Mouse (Mus musculus) liver, embryonic 13.5 days (tissue): Measurements from ENCODE around the gene Hmgb1. TPM values are rescaled to one million over a fixed set of nuclear protein-coding genes. Genes with fewer than 3 reads are reported as not detected.
A peak's percentile ranks its signal among the peaks of the same experiment; 100 is the strongest.

ENCODE experiments used
- ATAC-seq: fragments of 200-750 bp; cut with Nextera tagmentation; 2 replicates; pipeline ENCODE4 v1.8.0; 2017; ENCODE audit warnings: low read depth, mild to moderate bottlenecking, moderate number of reproducible peaks, moderate library complexity
- DNase-seq: peaks from one replicate; pipeline ENCODE4 v3.0.0; 2022
- H3K27ac ChIP-seq: fragments of 300-500 bp; sonication (generic); 2 replicates; pipeline ENCODE4 v1.5.1; 2015; ENCODE audit warnings: moderate library complexity, mild to moderate bottlenecking, inconsistent platforms
- H3K27me3 ChIP-seq: fragments of 300-500 bp; sonication (generic); 2 replicates; pipeline ENCODE4 v1.6.1; 2015; ENCODE audit warnings: mild to moderate bottlenecking, inconsistent platforms
- H3K36me3 ChIP-seq: fragments of 300-500 bp; sonication (generic); 2 replicates; pipeline ENCODE4 v1.6.1; 2015; ENCODE audit warnings: mild to moderate bottlenecking, inconsistent platforms
- H3K4me1 ChIP-seq: fragments of 300-500 bp; sonication (generic); replicated peaks from 2 replicates; pipeline ENCODE4 v1.6.1; 2015; ENCODE audit warnings: inconsistent platforms
- H3K4me2 ChIP-seq: fragments of 300-500 bp; sonication (generic); 2 replicates; pipeline ENCODE4 v1.6.1; 2015; ENCODE audit warnings: inconsistent platforms, mild to moderate bottlenecking, moderate library complexity
- H3K4me3 ChIP-seq: fragments of 300-500 bp; sonication (generic); replicated peaks from 2 replicates; pipeline ENCODE4 v1.5.1; 2015; ENCODE audit warnings: mild to moderate bottlenecking, inconsistent platforms
- H3K9ac ChIP-seq: fragments of 300-500 bp; sonication (generic); 2 replicates; pipeline ENCODE4 v1.6.1; 2015; ENCODE audit warnings: mild to moderate bottlenecking, inconsistent platforms
- H3K9me3 ChIP-seq: fragments of 300-500 bp; sonication (generic); replicated peaks from 2 replicates; pipeline ENCODE4 v1.6.1; 2016; ENCODE audit warnings: inconsistent platforms
- WGBS: fragments of 180-500 bp; shearing (Covaris S2); methylation state at CpG from one replicate; pipeline ENCODE4 v1.1.7; 2015; ENCODE audit not compliant: insufficient replicate concordance; 5-methylcytosine and 5-hydroxymethylcytosine counted together
- polyA plus RNA-seq: library from polyadenylated mRNA; unstranded; fragments of >200 nt; fragmentation: Nextera tagmentation; extraction: Ambion mirVana; gene quantifications from 2 replicates; pipeline ENCODE4 v1.2.1, GENCODE M21; 2015

The Hmgb1 gene
- polyA plus RNA-seq, 1 experiment from 2014 or later: 678 TPM

DNA sequence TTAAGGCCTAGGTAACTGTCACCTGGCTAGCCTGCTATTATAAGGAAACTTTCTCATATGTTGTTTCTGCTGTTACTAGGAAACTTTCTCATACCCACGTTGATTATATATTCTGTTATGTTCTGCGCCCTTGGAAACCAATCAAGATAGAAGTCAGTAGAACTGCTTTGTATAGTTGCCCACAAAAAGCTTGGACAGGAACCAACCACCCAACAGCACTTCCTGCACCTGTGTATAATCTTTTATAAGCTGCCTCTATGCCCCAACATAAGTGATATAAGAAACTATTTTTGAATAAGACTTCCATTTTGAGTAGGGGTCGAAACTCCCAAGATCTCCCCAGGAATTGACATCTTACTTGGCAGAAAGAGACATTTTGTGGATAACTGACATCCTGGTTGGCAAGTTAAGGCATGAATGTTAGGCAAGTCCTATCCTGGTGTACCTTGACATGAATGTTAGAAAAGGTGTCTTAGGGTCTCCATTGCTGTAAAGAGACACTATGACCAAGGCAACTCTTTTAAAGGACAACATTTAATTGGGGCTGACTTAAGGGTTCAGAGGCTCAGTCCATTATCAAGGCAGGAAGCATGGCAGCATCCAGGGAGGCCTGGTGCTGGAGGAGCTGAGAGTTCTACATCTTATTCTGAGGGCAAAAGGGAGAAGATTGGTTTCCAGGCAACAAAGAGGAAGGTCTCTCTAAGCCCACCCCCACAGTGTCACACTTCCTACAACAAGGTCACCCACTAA, 166.4 kb downstream of the Hmgb1 start:
- DNase-seq: no peak
- Histone ChIP-seq H3K27me3 (peaks cover 19% of the 10 kb centered on the region), H3K4me2 (no peak overlapping the region), H3K36me3 (no peaks in the 10 kb centered on the region), H3K9me3 (no peaks in the 10 kb centered on the region), H3K4me3 (no peak overlapping the region), H3K9ac (no peak overlapping the region), H3K27ac (no peak overlapping the region), H3K4me1 (peaks cover 31% of the 10 kb centered on the region)
- 57% methylated on average over 3 of the region's 3 CpGs for WGBS
- no peak for ATAC-seq

DNA sequence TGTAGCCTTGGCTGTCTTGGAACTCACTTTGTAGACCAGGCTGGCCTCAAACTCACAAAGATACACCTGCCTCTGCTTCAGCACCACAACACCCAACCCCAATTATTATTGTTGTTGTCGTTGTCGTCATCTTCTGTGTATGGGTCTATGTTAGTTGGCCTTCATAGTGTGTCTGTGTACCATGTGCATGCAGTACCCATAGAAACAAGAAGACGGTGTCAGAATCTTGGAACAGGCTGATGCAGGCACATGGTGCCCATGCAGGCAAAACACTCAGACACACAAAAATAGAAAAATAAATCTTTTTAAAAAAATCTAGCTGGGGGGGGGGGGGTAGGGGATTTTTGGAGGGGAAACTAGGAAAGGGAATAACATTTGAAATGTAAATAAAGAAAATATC, 167.1 kb downstream of the Hmgb1 start:
- H3K4me2 ChIP-seq: no peak overlapping the region
- no peak for ATAC-seq
- no peak overlapping the region for H3K27ac ChIP-seq
- H3K9ac ChIP-seq: no peak overlapping the region
- no peaks in the 10 kb centered on the region for H3K36me3 ChIP-seq
- H3K27me3 ChIP-seq: peaks cover 19% of the 10 kb centered on the region
- 83% methylated on average over 3 of the region's 3 CpGs for WGBS
- DNase-seq: no peak
- H3K4me1 ChIP-seq: peaks cover 31% of the 10 kb centered on the region
- H3K4me3 ChIP-seq: no peak overlapping the region
- no peaks in the 10 kb centered on the region; the same call in 1 of the 2 replicates for H3K9me3 ChIP-seq

DNA sequence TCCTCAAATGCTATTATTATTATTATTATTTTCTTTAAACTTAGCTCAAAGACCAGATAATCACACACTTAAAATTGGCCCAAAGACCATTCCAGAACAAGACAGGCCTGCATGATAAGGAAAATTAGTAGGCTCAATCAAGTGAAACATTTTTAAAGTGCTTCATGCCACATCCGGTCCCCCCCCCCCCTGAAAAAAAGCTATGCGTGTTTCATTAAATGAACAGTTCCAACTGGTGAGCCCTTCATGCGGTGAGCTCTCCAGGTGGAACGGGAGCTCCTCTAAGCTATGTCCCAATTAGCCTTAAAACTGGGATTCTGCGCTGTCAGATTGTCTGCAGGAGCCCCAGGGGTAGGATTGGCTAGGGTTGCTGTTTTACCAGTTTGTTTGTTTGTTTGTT, 168.0 kb downstream of the Hmgb1 start:
- Histone ChIP-seq H3K4me3 (no peak overlapping the region), H3K9ac (0 out of 2 replicates have a peak overlapping the region, but pooled peaks have one; percentile 73), H3K4me2 (peak overlapping the region; percentile 84)

DNA sequence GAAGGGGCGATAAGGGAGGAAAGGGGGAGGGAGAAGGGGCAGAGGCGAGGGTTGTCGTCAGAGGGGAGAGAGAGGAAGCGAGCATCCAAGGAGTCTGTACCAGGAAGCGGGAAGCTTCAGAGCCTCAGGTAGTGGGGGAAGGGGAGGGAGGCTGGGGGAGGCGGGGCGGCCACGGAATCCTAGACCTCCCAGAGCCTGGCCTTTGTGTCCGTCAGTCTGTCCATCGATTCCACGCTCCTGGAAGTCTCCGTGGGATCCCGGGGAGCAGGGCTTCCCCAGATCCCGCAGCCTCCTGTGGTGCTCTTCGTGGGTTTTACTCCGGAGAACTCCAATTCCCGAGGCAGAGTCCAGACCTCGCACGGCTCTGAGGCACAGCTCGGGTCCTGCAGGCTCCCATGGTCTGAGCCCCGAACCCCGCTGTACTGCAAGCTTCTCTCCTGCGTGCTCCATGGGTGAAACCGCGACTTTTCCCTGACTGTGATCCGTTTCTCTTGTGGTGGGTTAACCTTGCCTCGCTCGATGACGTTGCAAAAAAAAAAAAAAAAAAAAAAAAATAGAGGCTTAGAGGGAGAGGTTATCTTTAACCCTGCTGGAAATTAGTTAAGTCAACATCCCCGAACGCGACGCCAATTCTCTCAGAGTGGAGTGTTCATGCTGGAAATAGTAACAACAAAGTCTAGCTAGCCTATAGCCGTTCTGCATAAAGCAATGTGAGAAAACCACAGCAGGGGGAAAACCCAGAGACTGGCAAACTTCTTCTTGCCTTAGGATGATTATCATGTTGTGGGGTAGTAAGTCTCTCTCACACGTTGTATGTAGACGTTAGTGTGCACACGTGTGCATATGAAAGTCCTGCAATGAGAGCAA, 168.7 kb downstream of the Hmgb1 start:
- DNase-seq (peak; percentile 19), ATAC-seq (peak; percentile 69)
- Histone ChIP-seq H3K9me3 (no peaks in the 10 kb centered on the region; the same call in 1 of the 2 replicates), H3K27ac (peak overlapping the region; percentile 55), H3K27me3 (peaks cover 15% of the 10 kb centered on the region), H3K4me3 (peak overlapping the region; percentile 59), H3K36me3 (no peaks in the 10 kb centered on the region), H3K4me1 (peaks cover 23% of the 10 kb centered on the region), H3K9ac (peak overlapping the region; percentile 73), H3K4me2 (peak overlapping the region; percentile 84)
- WGBS: 2% methylated on average over 37 of the region's 37 CpGs

More for the DNA sequence above, 168.0 kb downstream of the Hmgb1 start:
- peaks cover 30% of the 10 kb centered on the region for H3K4me1 ChIP-seq
- H3K27ac ChIP-seq: no peak overlapping the region
- H3K27me3 ChIP-seq: peaks cover 19% of the 10 kb centered on the region
- 69% methylated on average over 5 of the region's 5 CpGs for WGBS
- ATAC-seq (no peak), DNase-seq (no peak)
- H3K36me3 ChIP-seq: no peaks in the 10 kb centered on the region
- H3K9me3 ChIP-seq: no peaks in the 10 kb centered on the region; the same call in 1 of the 2 replicates

DNA sequence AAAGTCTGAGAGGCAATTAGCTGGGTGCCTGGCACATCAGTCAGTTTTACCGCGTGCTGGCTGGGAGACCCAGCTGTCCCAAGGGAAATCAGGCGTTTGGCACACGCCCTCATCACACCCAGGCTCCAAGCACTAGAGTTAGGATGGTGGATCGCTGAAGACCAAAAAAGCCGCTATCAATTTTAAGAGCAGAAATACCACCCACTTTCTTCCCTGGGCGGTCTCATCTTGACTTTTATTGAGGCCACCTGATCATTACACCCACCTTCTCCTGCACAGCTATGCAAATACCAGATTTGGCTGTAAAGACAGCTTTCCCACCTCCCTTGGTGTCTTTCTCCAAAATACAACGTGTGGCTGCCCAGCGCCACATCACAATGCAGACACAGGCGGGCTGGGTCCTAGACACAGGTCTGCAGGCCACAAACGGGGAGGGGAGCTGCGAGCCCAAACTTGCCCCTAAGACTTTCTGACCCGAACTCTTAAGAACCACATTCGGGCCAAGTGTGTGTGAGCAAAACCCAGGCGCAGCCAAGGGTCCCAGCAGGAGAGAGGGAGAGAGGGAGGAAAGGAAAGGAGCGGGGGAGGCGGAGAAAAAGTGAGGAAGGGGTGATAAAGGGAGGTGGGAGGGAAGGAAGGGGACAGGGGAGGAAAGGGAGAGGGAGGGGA, 169.6 kb downstream of the Hmgb1 start:
- H3K9ac ChIP-seq: peak overlapping the region; percentile 73; the same call in 1 of the 2 replicates
- WGBS: 44% methylated on average over 17 of the region's 17 CpGs
- H3K27me3 ChIP-seq: peaks cover 8% of the 10 kb centered on the region
- H3K4me2 ChIP-seq: peak overlapping the region; percentile 84
- H3K27ac ChIP-seq: no peak overlapping the region
- H3K9me3 ChIP-seq: no peaks in the 10 kb centered on the region; the same call in 1 of the 2 replicates
- peak overlapping the region; percentile 59 for H3K4me3 ChIP-seq
- DNase-seq: no peak
- no peaks in the 10 kb centered on the region for H3K36me3 ChIP-seq
- peaks cover 20% of the 10 kb centered on the region for H3K4me1 ChIP-seq
- no peak for ATAC-seq

DNA sequence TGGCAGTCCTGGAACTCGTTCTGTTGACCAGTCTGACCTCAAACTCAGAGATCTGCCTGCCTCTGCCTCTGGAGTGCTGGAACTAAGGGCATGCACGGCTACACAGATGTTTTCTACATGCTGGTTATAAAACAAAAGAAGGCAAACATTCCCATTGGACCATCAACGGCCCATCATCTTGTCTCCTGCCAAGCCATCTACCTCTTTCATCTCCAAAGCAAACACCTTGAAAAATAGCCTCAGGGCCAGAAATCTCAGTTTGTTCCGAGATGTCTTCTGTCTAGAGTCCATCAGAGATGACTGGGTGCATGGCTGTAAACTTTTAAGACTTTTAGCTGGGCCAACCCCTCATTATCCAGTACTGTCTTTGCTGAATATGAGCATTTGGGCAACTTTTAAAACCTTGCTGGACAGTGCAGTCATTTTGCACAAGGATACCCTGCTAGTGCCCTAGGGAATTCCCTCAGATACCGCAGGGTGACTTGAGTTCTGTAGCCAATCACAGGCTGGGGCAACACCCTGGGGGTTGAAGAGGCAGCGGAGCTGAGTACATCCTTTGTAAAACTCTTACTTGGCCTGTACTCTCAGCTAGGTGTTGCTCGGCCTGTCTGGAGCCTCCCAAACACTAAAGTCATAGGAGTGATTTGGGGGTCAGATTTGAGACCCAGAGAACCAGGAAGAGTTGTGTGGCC, 170.3 kb downstream of the Hmgb1 start:
- no peak overlapping the region for H3K9ac ChIP-seq
- H3K4me3 ChIP-seq: no peak overlapping the region
- no peaks in the 10 kb centered on the region; the same call in 1 of the 2 replicates for H3K9me3 ChIP-seq
- H3K4me1 ChIP-seq: peaks cover 20% of the 10 kb centered on the region
- H3K27me3 ChIP-seq: peaks cover 8% of the 10 kb centered on the region
- no peak overlapping the region for H3K27ac ChIP-seq
- H3K4me2 ChIP-seq: no peak overlapping the region
- no peaks in the 10 kb centered on the region for H3K36me3 ChIP-seq
- WGBS: 67% methylated on average over 7 of the region's 7 CpGs
- ATAC-seq: no peak
- no peak for DNase-seq

DNA sequence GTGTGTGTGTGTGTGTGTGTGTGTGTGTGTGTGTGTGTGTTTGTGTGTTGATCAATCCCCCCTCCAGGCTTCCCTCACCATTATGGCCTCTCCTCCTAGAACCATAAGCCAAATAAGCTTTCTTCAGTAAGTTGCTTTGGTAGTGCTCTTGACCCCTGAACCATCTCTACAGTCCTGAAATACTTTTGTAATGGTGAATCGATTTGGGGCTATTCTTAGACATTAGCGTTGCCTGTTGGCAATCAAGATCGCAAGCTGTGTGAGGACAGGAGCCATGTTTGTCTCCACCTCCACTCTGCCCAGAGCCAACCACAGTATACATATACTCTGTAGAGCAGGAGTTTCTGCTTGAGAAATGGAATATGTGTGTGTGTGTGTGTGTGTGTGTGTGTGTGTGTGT, 175.2 kb downstream of the Hmgb1 start:
- no peak for DNase-seq
- H3K9me3 ChIP-seq: no peaks in the 10 kb centered on the region; the same call in 1 of the 2 replicates
- no peak overlapping the region for H3K9ac ChIP-seq
- H3K27ac ChIP-seq: no peak overlapping the region
- no peak for ATAC-seq
- H3K27me3 ChIP-seq: no peaks in the 10 kb centered on the region
- no peaks in the 10 kb centered on the region for H3K36me3 ChIP-seq
- 70% methylated on average over 3 of the region's 3 CpGs for WGBS
- H3K4me2 ChIP-seq: no peak overlapping the region
- H3K4me3 ChIP-seq: no peak overlapping the region
- H3K4me1 ChIP-seq: peaks cover 25% of the 10 kb centered on the region

DNA sequence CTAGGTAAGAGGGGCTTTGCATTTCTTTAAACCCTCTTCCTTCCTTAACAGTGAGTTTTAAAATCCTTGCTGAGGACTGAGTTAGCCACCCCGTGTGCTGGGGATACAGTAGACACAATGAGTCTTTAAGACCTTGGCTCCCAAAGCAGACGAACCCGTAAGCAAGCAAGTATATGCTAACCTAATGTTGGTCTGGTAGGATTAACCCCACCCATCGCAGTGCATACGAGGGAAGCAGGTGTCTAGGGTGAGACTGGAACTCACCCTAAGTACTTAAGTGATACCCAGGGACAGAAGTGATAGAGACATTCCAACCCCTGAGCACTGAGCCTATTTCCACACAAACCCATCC, 177.0 kb downstream of the Hmgb1 start:
- Histone ChIP-seq H3K4me3 (no peak overlapping the region), H3K4me2 (peak overlapping the region; percentile 57), H3K27me3 (no peaks in the 10 kb centered on the region), H3K4me1 (peaks cover 31% of the 10 kb centered on the region), H3K36me3 (no peaks in the 10 kb centered on the region), H3K27ac (no peak overlapping the region; the same call in 1 of the 2 replicates), H3K9me3 (no peaks in the 10 kb centered on the region; the same call in 1 of the 2 replicates), H3K9ac (no peak overlapping the region; the same call in 1 of the 2 replicates)
- 53% methylated on average over 5 of the region's 5 CpGs for WGBS
- ATAC-seq (no peak), DNase-seq (no peak)

DNA sequence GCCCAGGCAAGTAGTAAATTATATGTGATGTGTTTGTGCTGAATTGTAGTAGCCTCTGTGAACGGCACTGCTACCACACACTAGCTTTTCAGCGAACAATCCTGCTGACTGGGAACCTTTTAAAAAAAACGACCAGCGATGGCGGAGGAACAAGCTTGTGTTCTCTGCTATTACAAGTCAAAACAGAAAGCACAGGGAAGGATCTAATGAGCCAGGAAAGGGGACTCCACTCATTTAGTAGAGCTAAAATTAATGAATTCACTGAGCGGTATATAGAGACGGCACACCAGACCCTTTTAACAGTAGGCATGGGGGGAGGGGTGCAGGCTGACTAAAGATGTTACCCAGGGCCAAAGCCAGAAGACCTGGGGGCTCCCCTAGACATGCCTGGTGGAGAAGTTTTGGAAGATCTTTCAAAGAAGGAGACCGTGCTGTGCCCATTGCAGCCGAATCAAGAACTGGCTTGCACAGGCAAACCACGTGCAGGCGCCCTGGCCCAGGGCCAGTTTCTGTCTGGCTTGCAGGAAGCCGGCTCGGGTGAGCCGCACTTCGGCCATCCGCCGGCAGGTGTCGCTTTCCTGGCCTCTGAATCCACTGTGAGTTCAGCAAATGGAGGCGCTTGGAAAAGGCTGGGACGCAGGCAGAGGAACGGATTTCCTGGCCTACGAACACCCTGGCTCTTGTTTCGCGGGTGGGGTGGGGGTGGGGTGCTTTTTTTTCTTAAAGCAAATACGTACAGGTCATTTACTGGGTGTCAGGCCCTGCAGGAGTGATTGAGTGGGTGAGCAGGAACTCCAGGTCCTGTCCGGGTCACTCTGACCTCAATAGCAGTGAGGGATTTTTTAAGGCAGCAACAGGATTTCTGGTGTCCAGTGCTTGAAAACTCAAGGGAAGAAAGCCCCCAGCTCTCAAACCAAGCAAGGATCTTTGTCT, 177.7 kb downstream of the Hmgb1 start:
- peak overlapping the region; percentile 4; the same call in 1 of the 2 replicates for H3K4me3 ChIP-seq

More for the DNA sequence above, 177.7 kb downstream of the Hmgb1 start:
- Histone ChIP-seq H3K36me3 (no peaks in the 10 kb centered on the region), H3K27me3 (no peaks in the 10 kb centered on the region), H3K9me3 (no peaks in the 10 kb centered on the region), H3K4me1 (peaks cover 31% of the 10 kb centered on the region), H3K27ac (no peak overlapping the region; the same call in 1 of the 2 replicates), H3K4me2 (peak overlapping the region; percentile 57), H3K9ac (peak overlapping the region; percentile 36)
- WGBS: 14% methylated on average over 26 of the region's 26 CpGs
- ATAC-seq: peak; percentile 71
- peak; percentile 86 for DNase-seq
